Mouse (Mus musculus) liver, embryonic 14.5 days (tissue): ENCODE measurements around the gene Zc3h12c. TPM values are rescaled to one million over a fixed set of nuclear protein-coding genes. Genes with fewer than 3 reads are reported as not detected.

ENCODE experiments used
- ATAC-seq: fragments of 200-750 bp; cut with Nextera tagmentation; 2 replicates; pipeline ENCODE4 v1.8.0; 2017; ENCODE audit warnings: moderate number of reproducible peaks, mild to moderate bottlenecking, moderate library complexity; ENCODE audit not compliant: insufficient read depth
- DNase-seq, 3 experiments: peaks; one replicate each; pipeline ENCODE4 v3.0.0-alpha.2; 2012 to 2013; ENCODE audit warnings: low read depth in 3 of 3, low spot score in 3 of 3
- H3K27ac ChIP-seq: fragments of 300-500 bp; sonication (generic); 2 replicates; pipeline ENCODE4 v1.5.1; 2014; ENCODE audit warnings: moderate library complexity, mild to moderate bottlenecking, control low read depth, inconsistent platforms
- H3K27me3 ChIP-seq: fragments of 300-500 bp; sonication (generic); 2 replicates; pipeline ENCODE4 v1.6.1; 2014; ENCODE audit warnings: mild to moderate bottlenecking, low read length, moderate library complexity; ENCODE audit not compliant: control insufficient read depth, insufficient read depth
- H3K36me3 ChIP-seq: fragments of 300-500 bp; sonication (generic); replicated peaks from 2 replicates; pipeline ENCODE4 v1.6.1; 2014; ENCODE audit warnings: low read depth; ENCODE audit not compliant: control insufficient read depth, insufficient read depth
- H3K4me1 ChIP-seq, 2 experiments: fragments of 200-500 bp in 1 of 2; fragments of 300-500 bp in 1 of 2; sonication (generic) in 1 of 2; replicated peaks; 2 replicates each; pipeline ENCODE4 v1.6.1; 2012 to 2014; ENCODE audit warnings: antibody characterized with exemption in 1 of 2, inconsistent platforms in 1 of 2, low read length in 1 of 2; ENCODE audit not compliant: control insufficient read depth in 2 of 2, insufficient read depth in 2 of 2
- H3K4me2 ChIP-seq: fragments of 300-500 bp; sonication (generic); 2 replicates; pipeline ENCODE4 v1.6.1; 2014; ENCODE audit warnings: low read depth, mild to moderate bottlenecking, control low read depth, moderate library complexity
- H3K4me3 ChIP-seq, 2 experiments: fragments of 200-500 bp in 1 of 2; fragments of 300-500 bp in 1 of 2; sonication (generic) in 1 of 2; 2 replicates each; pipeline ENCODE4 v1.5.1; 2012 to 2014; ENCODE audit warnings: low read depth in 2 of 2, low read length in 2 of 2, mild to moderate bottlenecking in 2 of 2, control low read depth in 1 of 2, inconsistent platforms in 1 of 2, moderate library complexity in 1 of 2; ENCODE audit not compliant: insufficient read depth in 1 of 2
- H3K9ac ChIP-seq: fragments of 300-500 bp; sonication (generic); replicated peaks from 2 replicates; pipeline ENCODE4 v1.6.1; 2014; ENCODE audit warnings: mild to moderate bottlenecking, control low read depth, moderate library complexity
- H3K9me3 ChIP-seq: fragments of 300-500 bp; sonication (generic); 2 replicates; pipeline ENCODE4 v1.6.1; 2016; ENCODE audit warnings: low read length, mixed read lengths; ENCODE audit not compliant: control insufficient read depth
- CTCF ChIP-seq: IDR thresholded peaks from 2 replicates; pipeline ENCODE4 v1.5.1; 2016; ENCODE audit warnings: antibody characterized with exemption, low read depth, control low read depth
- EP300 ChIP-seq: IDR thresholded peaks from 2 replicates; pipeline ENCODE4 v1.6.1; 2016; ENCODE audit warnings: antibody characterized with exemption, low read depth
- WGBS: fragments of 180-500 bp; shearing (Covaris S2); extraction: QIAGEN DNeasy Blood & Tissue Kit; methylation state at CpG from one replicate; pipeline ENCODE4 v1.1.7; 2014; ENCODE audit not compliant: insufficient replicate concordance; 5-methylcytosine and 5-hydroxymethylcytosine counted together
- polyA plus RNA-seq, 2 experiments: library from polyadenylated mRNA; depleted of rRNA in 1 of 2; stranded (reverse) in 1 of 2; unstranded in 1 of 2; fragments of >200 nt; fragmentation: Nextera tagmentation in 1 of 2; extraction: Ambion mirVana in 1 of 2; gene quantifications; 2 replicates each; pipeline versions ENCODE4 v1.2.1 to v1.2.3; 2012 to 2014

The Zc3h12c gene
- polyA plus RNA-seq, 2 experiments = 0.38 to 0.53 TPM

DNA sequence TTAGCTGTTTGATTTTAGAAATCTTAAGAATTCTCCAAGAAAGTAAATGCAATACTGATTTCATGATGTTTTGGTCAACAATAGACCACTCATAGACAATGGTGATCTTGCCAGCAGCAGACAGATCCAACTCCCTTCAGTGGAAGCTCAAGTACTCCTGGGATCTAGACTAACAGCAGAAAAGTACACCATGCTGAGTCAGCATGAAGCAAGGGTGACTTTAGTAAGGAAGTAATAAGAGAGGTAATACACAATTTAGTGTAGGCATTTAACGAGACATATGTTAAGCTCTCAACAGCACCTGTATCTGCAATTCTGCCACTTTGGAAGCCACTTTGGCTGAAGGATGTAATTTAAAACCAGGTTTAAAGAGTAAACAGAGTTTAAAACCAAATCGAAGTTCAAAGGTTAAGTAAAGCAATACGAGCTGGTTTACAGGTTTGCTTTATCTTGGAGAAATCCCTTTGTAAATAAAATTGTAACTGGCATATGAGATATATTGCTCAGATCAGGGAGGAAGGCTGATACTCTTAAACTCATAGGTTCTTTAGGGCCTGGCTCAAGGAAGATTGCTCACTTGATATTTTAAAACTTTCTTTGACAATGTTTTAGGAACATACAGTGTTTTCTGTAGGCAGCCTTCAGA lies 18.0 kb upstream of the Zc3h12c start:
- H3K4me2 ChIP-seq = no peak overlapping the region
- WGBS = 51% methylated on average over 3 of the region's 3 CpGs
- TF ChIP-seq EP300 (no peak), CTCF (no peak)
- H3K27ac ChIP-seq = no peak overlapping the region
- no peaks in the 10 kb centered on the region for H3K36me3 ChIP-seq
- no peak overlapping the region for H3K9ac ChIP-seq
- H3K4me1 ChIP-seq = no peaks in the 10 kb centered on the region
- ATAC-seq = no peak
- no peaks in the 10 kb centered on the region for H3K27me3 ChIP-seq
- no peak for DNase-seq
- no peaks in the 10 kb centered on the region for H3K9me3 ChIP-seq
- H3K4me3 ChIP-seq = no peak overlapping the region

DNA sequence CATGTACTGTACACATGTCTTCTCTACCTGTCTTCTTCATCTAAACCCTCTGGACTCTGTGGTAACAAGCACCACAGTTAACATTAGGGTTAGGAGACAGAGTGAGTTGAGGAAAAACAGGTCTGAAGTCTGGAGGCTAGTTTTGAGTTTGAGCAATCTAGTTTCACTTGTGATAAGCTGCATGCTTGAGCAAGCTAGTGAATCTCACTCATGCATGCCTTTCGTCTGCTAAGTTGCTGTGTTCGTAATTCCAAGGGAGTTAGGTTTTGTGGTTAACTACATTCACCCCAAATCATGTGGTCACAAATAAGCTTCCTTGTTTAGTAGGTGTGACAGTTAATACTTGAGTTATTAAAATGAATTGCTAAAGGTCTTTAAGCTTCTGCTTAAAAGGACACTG lies 13.0 kb upstream of the Zc3h12c start:
- H3K27ac ChIP-seq = no peak overlapping the region
- no peak overlapping the region for H3K4me3 ChIP-seq
- TF ChIP-seq EP300 (no peak), CTCF (no peak)
- H3K4me1 ChIP-seq = no peaks in the 10 kb centered on the region; a peak in 2 of 4 replicates
- no peaks in the 10 kb centered on the region for H3K9me3 ChIP-seq
- DNase-seq (no peak), ATAC-seq (no peak)
- H3K27me3 ChIP-seq = no peaks in the 10 kb centered on the region
- no peak overlapping the region for H3K9ac ChIP-seq
- no peaks in the 10 kb centered on the region for H3K36me3 ChIP-seq
- H3K4me2 ChIP-seq = no peak overlapping the region
- 56% methylated on average over 2 of the region's 2 CpGs for WGBS

DNA sequence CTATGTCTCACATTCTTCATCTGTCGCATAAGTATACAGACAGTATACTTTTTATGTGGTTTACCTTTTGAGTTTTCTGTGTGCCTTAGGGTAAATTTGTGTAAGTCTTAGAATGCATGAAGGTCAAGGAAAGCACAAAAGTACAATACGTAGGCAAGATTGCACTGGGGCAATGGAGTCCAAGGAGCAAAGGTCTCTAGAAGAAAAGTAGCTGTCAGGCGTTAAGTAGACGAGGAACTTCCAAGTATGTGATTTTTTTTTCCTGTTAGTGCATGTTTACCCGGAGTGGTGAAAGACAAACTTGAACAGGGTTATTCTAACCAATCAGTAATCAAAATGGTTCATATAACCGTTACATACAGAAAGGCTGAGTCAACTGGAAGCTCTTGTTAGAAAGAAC lies 12.5 kb upstream of the Zc3h12c start:
- H3K9me3 ChIP-seq = no peaks in the 10 kb centered on the region
- no peak overlapping the region for H3K9ac ChIP-seq
- H3K4me1 ChIP-seq = peaks cover 3 to 6% of the 10 kb centered on the region in 2 experiments
- TF ChIP-seq EP300 (no peak), CTCF (no peak)
- H3K36me3 ChIP-seq = no peaks in the 10 kb centered on the region
- H3K4me3 ChIP-seq = no peak overlapping the region
- DNase-seq (no peak), ATAC-seq (no peak)
- no peak overlapping the region for H3K27ac ChIP-seq
- H3K27me3 ChIP-seq = no peaks in the 10 kb centered on the region
- 62% methylated on average over 6 of the region's 6 CpGs for WGBS
- no peak overlapping the region for H3K4me2 ChIP-seq

DNA sequence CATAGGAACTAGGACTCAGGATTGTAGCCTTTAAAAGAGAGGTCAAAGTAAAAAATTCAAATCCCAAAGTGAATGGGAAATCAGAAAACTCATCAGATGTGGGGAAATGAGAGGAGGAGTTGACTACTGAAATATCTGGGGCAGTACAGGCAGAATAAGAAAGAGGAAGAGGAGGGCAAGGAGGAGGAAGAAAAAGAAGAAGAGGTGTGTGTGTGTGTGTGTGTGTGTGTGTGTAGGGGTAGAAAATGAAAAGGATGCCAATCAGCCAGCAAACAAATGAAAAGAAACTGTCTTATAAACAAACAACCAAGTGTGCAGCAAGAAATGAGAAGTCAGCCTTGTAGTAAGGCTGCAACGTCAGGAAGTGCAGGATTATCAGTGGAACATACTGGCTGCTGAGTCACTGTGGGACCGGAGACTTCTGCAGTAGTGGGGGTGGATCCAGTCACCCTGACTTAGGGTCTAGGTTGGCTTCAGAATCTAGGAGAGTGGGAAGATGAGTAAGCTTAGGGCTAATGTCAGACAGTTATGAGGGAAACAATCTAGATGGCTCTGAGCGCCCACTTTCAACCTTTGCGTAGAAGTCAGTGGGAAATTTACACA lies 7.0 kb upstream of the Zc3h12c start:
- peak overlapping the region; percentile 28 for H3K27ac ChIP-seq
- 23% methylated on average over 4 of the region's 4 CpGs for WGBS

DNA sequence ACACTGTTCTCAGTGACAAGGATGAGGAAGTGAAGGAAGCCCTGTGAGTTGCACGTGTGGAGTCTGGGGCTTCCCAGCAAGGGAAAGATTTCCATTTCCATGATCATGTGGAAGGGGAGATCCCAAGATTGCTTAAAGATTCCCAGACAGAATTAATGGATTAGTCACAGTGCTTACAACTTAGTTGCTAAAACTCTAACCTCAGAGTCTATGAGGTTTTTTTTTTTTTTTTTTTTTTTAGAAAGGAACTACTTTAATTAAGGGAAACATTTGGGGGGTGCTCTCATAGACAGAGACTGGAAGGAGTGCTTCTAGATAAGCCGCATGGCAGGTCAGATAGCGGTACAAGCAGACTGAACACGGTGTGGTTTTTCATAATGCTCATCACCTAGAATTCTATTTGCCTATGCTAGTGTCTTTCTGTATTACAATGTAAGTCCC lies 6.3 kb upstream of the Zc3h12c start:
- Histone ChIP-seq H3K9me3 (no peaks in the 10 kb centered on the region), H3K9ac (no peak overlapping the region), H3K4me1 (peaks cover 21 to 31% of the 10 kb centered on the region in 2 experiments), H3K27ac (no peak overlapping the region), H3K36me3 (no peaks in the 10 kb centered on the region), H3K4me3 (no peak overlapping the region), H3K4me2 (peak overlapping the region; percentile 51), H3K27me3 (peaks cover 13% of the 10 kb centered on the region)
- peak in 1 of 3 experiments; percentile 32 for DNase-seq
- peak; percentile 73 for ATAC-seq
- WGBS = 20% methylated on average over 4 of the region's 4 CpGs
- TF ChIP-seq EP300 (peak; percentile 32), CTCF (no peak)

More for the DNA sequence above, 7.0 kb upstream of the Zc3h12c start:
- TF ChIP-seq EP300 (0 out of 2 replicates have a peak, but pooled peaks have one; percentile 19), CTCF (no peak)
- no peak overlapping the region for H3K4me3 ChIP-seq
- ATAC-seq = peak; percentile 87
- H3K9me3 ChIP-seq = no peaks in the 10 kb centered on the region
- H3K4me1 ChIP-seq = peaks cover 21 to 31% of the 10 kb centered on the region in 2 experiments
- peak in 2 of 3 experiments; percentile 40 to 44 for DNase-seq
- H3K4me2 ChIP-seq = peak overlapping the region; percentile 51
- no peak overlapping the region for H3K9ac ChIP-seq
- no peaks in the 10 kb centered on the region for H3K36me3 ChIP-seq
- H3K27me3 ChIP-seq = peaks cover 8% of the 10 kb centered on the region; the same call in 1 of the 2 replicates
